Mouse (Mus musculus): Measurements from ENCODE around the gene Gpn2. TPM values are rescaled to one million over a fixed set of nuclear protein-coding genes. Genes with fewer than 3 reads are reported as not detected.

The Gpn2 gene
- total and polyA plus RNA-seq, 2 experiments from 2014 or later = 16.8 to 18.5 TPM

GRCm38 (mm10) chr4:133603056-133603455, 18.9 kb downstream of the Gpn2 start:
- TF ChIP-seq CTCF (IDR thresholded peaks at IDR 0.05; ENCODE audit: low read depth) = no peak
- H3K4me2 ChIP-seq (ENCODE audit: low read depth) = no peak overlapping the region
- ATAC-seq (no peak), DNase-seq (no peak)
- H3K36me3 ChIP-seq (ENCODE audit: insufficient read depth) = peaks cover 24% of the 10 kb centered on the region
- peaks cover 32% of the 10 kb centered on the region for H3K27me3 ChIP-seq (ENCODE audit: insufficient read depth, low read length)
- no peaks in the 10 kb centered on the region for H3K9me3 ChIP-seq (ENCODE audit: low read length)
- no peak overlapping the region for H3K27ac ChIP-seq (ENCODE audit: low read depth, low read length)
- no peak overlapping the region for H3K4me3 ChIP-seq (ENCODE audit: low read depth, low read length)
- no peaks in the 10 kb centered on the region for H3K4me1 ChIP-seq (ENCODE audit: insufficient read depth)
- WGBS = 92% methylated on average over 5 of the region's 5 CpGs
- no peak overlapping the region for H3K9ac ChIP-seq

- ATAC-seq (no peak), DNase-seq (no peak)
- H3K9ac ChIP-seq = no peak overlapping the region
- H3K9me3 ChIP-seq (ENCODE audit: low read length) = no peaks in the 10 kb centered on the region
- peaks cover 23% of the 10 kb centered on the region for H3K27me3 ChIP-seq (ENCODE audit: insufficient read depth, low read length)
- no peak overlapping the region for H3K4me2 ChIP-seq (ENCODE audit: low read depth)
- H3K4me3 ChIP-seq (ENCODE audit: low read depth, low read length) = no peak overlapping the region
- TF ChIP-seq CTCF (IDR thresholded peaks at IDR 0.05; ENCODE audit: low read depth) = no peak
- no peak overlapping the region for H3K27ac ChIP-seq (ENCODE audit: low read depth, low read length)
- WGBS = 93% methylated on average over 7 of the region's 7 CpGs
- H3K36me3 ChIP-seq (ENCODE audit: insufficient read depth) = peaks cover 31% of the 10 kb centered on the region
- no peaks in the 10 kb centered on the region for H3K4me1 ChIP-seq (ENCODE audit: insufficient read depth)
Measured at GRCm38 (mm10) chr4:133604175-133604574, 20.0 kb downstream of the Gpn2 start.

GRCm38 (mm10) chr4:133604856-133605255, 20.7 kb downstream of the Gpn2 start:
- no peak for TF ChIP-seq CTCF (IDR thresholded peaks at IDR 0.05; ENCODE audit: low read depth)
- ATAC-seq = no peak
- H3K4me1 ChIP-seq (ENCODE audit: insufficient read depth) = no peaks in the 10 kb centered on the region
- H3K36me3 ChIP-seq (ENCODE audit: insufficient read depth) = peaks cover 31% of the 10 kb centered on the region
- H3K4me2 ChIP-seq (ENCODE audit: low read depth) = no peak overlapping the region
- H3K4me3 ChIP-seq (ENCODE audit: low read depth, low read length) = no peak overlapping the region
- WGBS = 70% methylated on average over 6 of the region's 6 CpGs
- H3K27me3 ChIP-seq (ENCODE audit: insufficient read depth, low read length) = peaks cover 16% of the 10 kb centered on the region
- no peak overlapping the region for H3K9ac ChIP-seq
- DNase-seq = no peak
- H3K9me3 ChIP-seq (ENCODE audit: low read length) = no peaks in the 10 kb centered on the region
- H3K27ac ChIP-seq (ENCODE audit: low read depth, low read length) = no peak overlapping the region

GRCm38 (mm10) chr4:133605330-133605729, 21.2 kb downstream of the Gpn2 start:
- Histone ChIP-seq H3K4me3 (ENCODE audit: low read depth, low read length) (no peak overlapping the region), H3K36me3 (ENCODE audit: insufficient read depth) (peaks cover 31% of the 10 kb centered on the region), H3K4me2 (ENCODE audit: low read depth) (no peak overlapping the region), H3K27ac (ENCODE audit: low read depth, low read length) (no peak overlapping the region), H3K27me3 (ENCODE audit: insufficient read depth, low read length) (peaks cover 12% of the 10 kb centered on the region), H3K9ac (no peak overlapping the region), H3K9me3 (ENCODE audit: low read length) (no peaks in the 10 kb centered on the region), H3K4me1 (ENCODE audit: insufficient read depth) (no peaks in the 10 kb centered on the region)
- WGBS = 67% methylated on average over 9 of the region's 9 CpGs
- ATAC-seq (no peak), DNase-seq (no peak)
- no peak for TF ChIP-seq CTCF (IDR thresholded peaks at IDR 0.05; ENCODE audit: low read depth)

GRCm38 (mm10) chr4:133607284-133607683, 23.1 kb downstream of the Gpn2 start:
- H3K27me3 ChIP-seq (ENCODE audit: insufficient read depth, low read length) = peaks cover 3% of the 10 kb centered on the region; the same call in 1 of the 2 replicates
- no peak overlapping the region for H3K4me3 ChIP-seq (ENCODE audit: low read depth, low read length)
- H3K4me2 ChIP-seq (ENCODE audit: low read depth) = no peak overlapping the region
- no peaks in the 10 kb centered on the region for H3K4me1 ChIP-seq (ENCODE audit: insufficient read depth)
- TF ChIP-seq CTCF (IDR thresholded peaks at IDR 0.05; ENCODE audit: low read depth) = no peak
- ATAC-seq (no peak), DNase-seq (no peak)
- H3K27ac ChIP-seq (ENCODE audit: low read depth, low read length) = no peak overlapping the region
- no peak overlapping the region for H3K9ac ChIP-seq
- no peaks in the 10 kb centered on the region for H3K9me3 ChIP-seq (ENCODE audit: low read length)
- 86% methylated on average over 10 of the region's 10 CpGs for WGBS
- peaks cover 44% of the 10 kb centered on the region for H3K36me3 ChIP-seq (ENCODE audit: insufficient read depth)

GRCm38 (mm10) chr4:133609719-133610118, 25.6 kb downstream of the Gpn2 start:
- no peak overlapping the region for H3K27ac ChIP-seq (ENCODE audit: low read depth, low read length)
- 16% methylated on average over 6 of the region's 6 CpGs for WGBS
- no peaks in the 10 kb centered on the region for H3K27me3 ChIP-seq (ENCODE audit: insufficient read depth, low read length)
- no peak overlapping the region for H3K4me3 ChIP-seq (ENCODE audit: low read depth, low read length)
- no peak overlapping the region for H3K4me2 ChIP-seq (ENCODE audit: low read depth)
- no peaks in the 10 kb centered on the region for H3K9me3 ChIP-seq (ENCODE audit: low read length)
- H3K4me1 ChIP-seq (ENCODE audit: insufficient read depth) = no peaks in the 10 kb centered on the region
- peak; percentile 58 for ATAC-seq
- DNase-seq = peak; percentile 69
- peaks cover 50% of the 10 kb centered on the region for H3K36me3 ChIP-seq (ENCODE audit: insufficient read depth)
- peak; percentile 80 for TF ChIP-seq CTCF (IDR thresholded peaks at IDR 0.05; ENCODE audit: low read depth)
- no peak overlapping the region for H3K9ac ChIP-seq

- no peak for DNase-seq
- H3K27me3 ChIP-seq (ENCODE audit: insufficient read depth, low read length) = no peaks in the 10 kb centered on the region
Measured at GRCm38 (mm10) chr4:133611815-133612214, 27.7 kb downstream of the Gpn2 start.

More at GRCm38 (mm10) chr4:133611815-133612214, 27.7 kb downstream of the Gpn2 start:
- TF ChIP-seq CTCF (IDR thresholded peaks at IDR 0.05; ENCODE audit: low read depth) = peak; percentile 28; the same call in 1 of the 2 replicates
- Histone ChIP-seq H3K4me3 (ENCODE audit: low read depth, low read length) (no peak overlapping the region), H3K36me3 (ENCODE audit: insufficient read depth) (peaks cover 42% of the 10 kb centered on the region), H3K9ac (no peak overlapping the region), H3K4me2 (ENCODE audit: low read depth) (no peak overlapping the region), H3K4me1 (ENCODE audit: insufficient read depth) (no peaks in the 10 kb centered on the region), H3K27ac (ENCODE audit: low read depth, low read length) (no peak overlapping the region), H3K9me3 (ENCODE audit: low read length) (no peaks in the 10 kb centered on the region)
- 99% methylated on average over 5 of the region's 5 CpGs for WGBS
- ATAC-seq = no peak

Data from forebrain, postnatal 0 days (tissue).